Mouse (Mus musculus): ENCODE results near the gene Bid. TPM values are rescaled to one million over a fixed set of nuclear protein-coding genes. Genes with fewer than 3 reads are reported as not detected.
"Not testable (repeated sequence)": the region's sequence is repeated elsewhere in the genome, so short reads cannot be mapped to it uniquely, and the experiment has no call there.

The Bid gene
- total RNA-seq, 2 experiments from 2014 or later, result 18.8 to 22.4 TPM

GRCm38 (mm10) chr6:120907876-120908597 is 8.6 kb downstream of the Bid start:
- intact Hi-C loops (cut with DNase I); DNase-seq: not testable (repeated sequence)

GRCm38 (mm10) chr6:120906521-120906920 is 10.1 kb downstream of the Bid start:
- DNase-seq, result no peak
- intact Hi-C loops (cut with DNase I), result no loop called here

GRCm38 (mm10) chr6:120905111-120905510 is 11.5 kb downstream of the Bid start:
- intact Hi-C loops (cut with DNase I), result no loop called here
- DNase-seq, result no peak

GRCm38 (mm10) chr6:120903961-120904360 is 12.7 kb downstream of the Bid start:
- no peak for DNase-seq
- intact Hi-C loops (cut with DNase I), result no loop called here

- no peak for DNase-seq
Measured at GRCm38 (mm10) chr6:120903450-120903912, 13.2 kb downstream of the Bid start.

GRCm38 (mm10) chr6:120901776-120902645 is 14.6 kb downstream of the Bid start:
- intact Hi-C loops (cut with DNase I), result no loop called here
- DNase-seq, result no peak

More at GRCm38 (mm10) chr6:120903450-120903912, 13.2 kb downstream of the Bid start:
- intact Hi-C loops (cut with DNase I), result no loop called here

- DNase-seq, result peak; percentile 27
- intact Hi-C loops (cut with DNase I), result no loop called here
Measured at GRCm38 (mm10) chr6:120898188-120898833, 18.3 kb downstream of the Bid start.

- no peak for DNase-seq
- intact Hi-C loops (cut with DNase I), result no loop called here
Measured at GRCm38 (mm10) chr6:120894524-120894923, 22.1 kb downstream of the Bid start.

GRCm38 (mm10) chr6:120894089-120894488 is 22.6 kb downstream of the Bid start:
- DNase-seq, result no peak
- intact Hi-C loops (cut with DNase I), result no loop called here

- peak; percentile 59 for DNase-seq
- intact Hi-C loops (cut with DNase I), result no loop called here
Measured at GRCm38 (mm10) chr6:120886696-120887095, 30.0 kb downstream of the Bid start.

- intact Hi-C loops (cut with DNase I), result no loop called here
- DNase-seq, result no peak
Measured at GRCm38 (mm10) chr6:120884436-120884835, 32.2 kb downstream of the Bid start.

GRCm38 (mm10) chr6:120879046-120879445 is 37.6 kb downstream of the Bid start:
- DNase-seq, result no peak
- intact Hi-C loops (cut with DNase I), result no loop called here

GRCm38 (mm10) chr6:120873874-120874273 is 42.8 kb downstream of the Bid start:
- no peak for DNase-seq
- intact Hi-C loops (cut with DNase I), result no loop called here

GRCm38 (mm10) chr6:120871286-120871685 is 45.4 kb downstream of the Bid start:
- intact Hi-C loops (cut with DNase I), result no loop called here
- no peak for DNase-seq

- no peak for DNase-seq
- intact Hi-C loops (cut with DNase I), result no loop called here
Measured at GRCm38 (mm10) chr6:120868824-120869223, 47.8 kb downstream of the Bid start.

- intact Hi-C loops (cut with DNase I), result no loop called here
- no peak for DNase-seq
Measured at GRCm38 (mm10) chr6:120866051-120866814, 50.4 kb downstream of the Bid start.

- intact Hi-C loops (cut with DNase I), result no loop called here
- DNase-seq, result no peak
Measured at GRCm38 (mm10) chr6:120860079-120860478, 56.6 kb downstream of the Bid start.

- intact Hi-C loops (cut with DNase I), result no loop called here
Measured at GRCm38 (mm10) chr6:120858217-120858711, 58.4 kb downstream of the Bid start.

GRCm38 (mm10) chr6:120854413-120854812 is 62.2 kb downstream of the Bid start:
- intact Hi-C loops (cut with DNase I), result no loop called here
- DNase-seq, result peak; percentile 63

More at GRCm38 (mm10) chr6:120858217-120858711, 58.4 kb downstream of the Bid start:
- DNase-seq, result peak; percentile 83

- DNase-seq; intact Hi-C loops (cut with DNase I): not testable (repeated sequence)
Measured at GRCm38 (mm10) chr6:120850720-120851119, 65.9 kb downstream of the Bid start.
